Mouse (Mus musculus) forebrain, embryonic 16.5 days (tissue): ENCODE data around the gene Hba-a1. TPM values are rescaled to one million over a fixed set of nuclear protein-coding genes. Genes with fewer than 3 reads are reported as not detected.
"Not testable (repeated sequence)": the region's sequence is repeated elsewhere in the genome, so short reads cannot be mapped to it uniquely, and the experiment has no call there.

Experiments
- ATAC-seq: fragments of 200-750 bp; cut with Nextera tagmentation; 2 replicates; pipeline ENCODE4 v1.8.0; 2017; ENCODE audit warnings: mild to moderate bottlenecking, moderate library complexity
- H3K27ac ChIP-seq: fragments of 300-500 bp; sonication (generic); 2 replicates; pipeline ENCODE4 v1.5.1; 2014; ENCODE audit warnings: low read length, control low read depth
- H3K27me3 ChIP-seq: fragments of 300-500 bp; sonication (generic); replicated peaks from 2 replicates; pipeline ENCODE4 v1.6.1; 2014; ENCODE audit warnings: low read length; ENCODE audit not compliant: control insufficient read depth, insufficient read depth
- H3K36me3 ChIP-seq: fragments of 300-500 bp; sonication (generic); 2 replicates; pipeline ENCODE4 v1.6.1; 2014; ENCODE audit not compliant: control insufficient read depth, insufficient read depth
- H3K4me1 ChIP-seq: fragments of 300-500 bp; sonication (generic); replicated peaks from 2 replicates; pipeline ENCODE4 v1.6.1; 2014; ENCODE audit warnings: low read length; ENCODE audit not compliant: control insufficient read depth, insufficient read depth
- H3K4me2 ChIP-seq: fragments of 300-500 bp; sonication (generic); 2 replicates; pipeline ENCODE4 v1.6.1; 2014; ENCODE audit warnings: mild to moderate bottlenecking, low read length, control low read depth
- H3K4me3 ChIP-seq: fragments of 300-500 bp; sonication (generic); replicated peaks from 2 replicates; pipeline ENCODE4 v1.5.1; 2014; ENCODE audit warnings: mild to moderate bottlenecking, low read length, control low read depth
- H3K9ac ChIP-seq: fragments of 300-500 bp; sonication (generic); replicated peaks from 2 replicates; pipeline ENCODE4 v1.6.1; 2014; ENCODE audit warnings: low read depth, low read length, control low read depth
- H3K9me3 ChIP-seq: fragments of 300-500 bp; sonication (generic); 2 replicates; pipeline ENCODE4 v1.6.1; 2016; ENCODE audit warnings: low read length; ENCODE audit not compliant: control insufficient read depth
- WGBS: fragments of 180-500 bp; shearing (Covaris S2); extraction: QIAGEN DNeasy Blood & Tissue Kit; methylation state at CpG from one replicate; pipeline ENCODE4 v1.1.7; 2014; 5-methylcytosine and 5-hydroxymethylcytosine counted together
- polyA plus RNA-seq: library from polyadenylated mRNA; unstranded; fragments of >200 nt; fragmentation: Nextera tagmentation; extraction: Ambion mirVana; gene quantifications from 2 replicates; pipeline ENCODE4 v1.2.1, GENCODE M21; 2015

Gene Hba-a1
- 2,173 and 2,648 TPM in 2 replicates for polyA plus RNA-seq

DNA sequence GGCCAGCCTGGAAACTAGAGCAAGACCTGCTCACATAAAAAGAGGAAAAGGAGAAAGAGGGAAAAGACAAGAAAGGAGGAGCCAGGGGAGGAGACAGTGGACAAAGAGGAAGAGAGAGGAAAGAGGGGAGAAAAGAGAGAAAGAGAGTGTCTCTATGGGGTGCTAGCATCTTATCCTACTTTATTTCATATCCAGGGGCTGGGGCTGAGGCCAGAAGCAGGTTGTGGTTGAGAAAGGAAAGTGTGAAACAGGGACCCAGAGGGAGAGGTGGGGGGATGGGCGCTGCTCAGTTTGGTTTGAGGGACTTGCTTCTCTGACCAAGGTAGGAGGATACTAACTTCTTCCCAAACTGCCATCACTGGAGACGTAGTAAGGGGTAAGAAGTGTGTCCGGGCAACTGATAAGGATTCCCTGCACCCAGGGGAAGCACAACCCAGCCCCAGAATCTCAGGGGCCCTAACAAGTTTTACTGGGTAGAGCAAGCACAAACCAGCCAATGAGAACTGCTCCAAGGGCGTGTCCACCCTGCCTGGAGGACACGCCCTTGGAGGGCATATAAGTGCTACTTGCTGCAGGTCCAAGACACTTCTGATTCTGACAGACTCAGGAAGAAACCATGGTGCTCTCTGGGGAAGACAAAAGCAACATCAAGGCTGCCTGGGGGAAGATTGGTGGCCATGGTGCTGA lies at the start of gene Hba-a1:
TSS of gene Hba-a1 (plus strand) at position 421 of the 687 bp plus-strand sequence.
- not testable (repeated sequence) for H3K27me3 ChIP-seq, ATAC-seq, H3K9me3 ChIP-seq, H3K27ac ChIP-seq, H3K4me2 ChIP-seq, H3K36me3 ChIP-seq, H3K4me1 ChIP-seq, H3K9ac ChIP-seq, H3K4me3 ChIP-seq
- no CpG with 5 or more reads among the region's 5 CpGs for WGBS

DNA sequence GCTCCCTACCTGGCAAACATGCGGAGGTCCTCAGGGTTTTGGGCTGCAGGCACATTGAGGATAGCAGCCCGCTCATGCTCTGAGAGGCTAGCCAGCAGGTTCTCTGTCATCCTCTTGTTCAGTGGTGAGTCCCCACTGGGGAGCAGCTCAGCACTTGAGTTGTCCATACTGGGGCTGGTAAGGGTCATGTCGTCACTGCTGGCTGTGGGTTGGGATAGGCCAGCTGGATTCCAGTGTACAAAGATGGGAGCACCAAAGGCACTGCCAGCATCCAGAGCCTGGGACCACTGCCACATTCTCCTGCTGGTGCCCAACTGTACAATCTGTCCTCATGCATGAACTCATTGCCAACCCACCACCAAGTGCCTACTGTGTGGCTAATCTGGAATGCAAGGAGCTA lies 49.4 kb upstream of the Hba-a1 start:
- Histone ChIP-seq H3K4me3 (no peak overlapping the region), H3K36me3 (peaks cover 5% of the 10 kb centered on the region; the same call in 1 of the 2 replicates), H3K27me3 (no peaks in the 10 kb centered on the region), H3K4me1 (peaks cover 47% of the 10 kb centered on the region), H3K27ac (0 out of 2 replicates have a peak overlapping the region, but pooled peaks have one; percentile 12), H3K9me3 (no peaks in the 10 kb centered on the region), H3K9ac (no peak overlapping the region), H3K4me2 (no peak overlapping the region)
- WGBS: 87% methylated on average over 3 of the region's 3 CpGs
- no peak for ATAC-seq

DNA sequence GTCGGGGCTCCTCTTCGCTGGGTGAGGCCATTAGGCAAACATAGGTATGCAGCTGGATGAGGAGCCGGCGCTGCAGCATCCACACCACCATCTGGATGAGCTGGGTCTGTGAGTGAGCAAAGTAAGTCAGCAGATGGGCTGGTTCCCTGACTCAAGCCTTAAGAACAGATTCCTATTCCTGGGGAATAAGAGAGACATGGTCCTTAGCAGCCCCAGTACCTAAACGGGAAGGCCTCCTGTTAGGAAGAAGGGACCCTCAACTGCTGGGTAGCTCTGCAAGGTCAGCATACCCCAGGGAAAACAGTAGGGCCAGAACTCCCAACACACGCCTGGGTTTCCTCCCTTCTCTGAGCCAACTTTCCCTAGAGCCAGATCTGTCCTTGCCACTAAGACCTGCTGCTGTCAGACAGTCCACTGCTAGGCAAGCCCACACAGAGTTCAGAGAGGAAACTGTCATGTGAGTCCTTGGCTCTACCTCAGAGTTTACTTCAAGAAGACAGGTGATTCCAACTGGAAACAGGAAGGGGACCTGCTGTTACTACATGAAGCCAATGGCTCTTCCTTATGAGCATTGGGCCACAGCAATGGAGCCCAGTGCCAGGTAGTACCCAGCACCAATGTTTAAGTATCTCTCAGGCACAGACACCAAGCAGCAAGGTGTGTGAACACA lies 48.4 kb upstream of the Hba-a1 start:
- WGBS: 86% methylated on average over 6 of the region's 6 CpGs
- no peak for ATAC-seq
- no peaks in the 10 kb centered on the region for H3K27me3 ChIP-seq
- H3K4me1 ChIP-seq: peaks cover 47% of the 10 kb centered on the region
- peak overlapping the region; percentile 64 for H3K27ac ChIP-seq
- no peak overlapping the region for H3K4me3 ChIP-seq
- H3K4me2 ChIP-seq: no peak overlapping the region
- peaks cover 10% of the 10 kb centered on the region for H3K36me3 ChIP-seq
- no peak overlapping the region for H3K9ac ChIP-seq
- H3K9me3 ChIP-seq: no peaks in the 10 kb centered on the region

DNA sequence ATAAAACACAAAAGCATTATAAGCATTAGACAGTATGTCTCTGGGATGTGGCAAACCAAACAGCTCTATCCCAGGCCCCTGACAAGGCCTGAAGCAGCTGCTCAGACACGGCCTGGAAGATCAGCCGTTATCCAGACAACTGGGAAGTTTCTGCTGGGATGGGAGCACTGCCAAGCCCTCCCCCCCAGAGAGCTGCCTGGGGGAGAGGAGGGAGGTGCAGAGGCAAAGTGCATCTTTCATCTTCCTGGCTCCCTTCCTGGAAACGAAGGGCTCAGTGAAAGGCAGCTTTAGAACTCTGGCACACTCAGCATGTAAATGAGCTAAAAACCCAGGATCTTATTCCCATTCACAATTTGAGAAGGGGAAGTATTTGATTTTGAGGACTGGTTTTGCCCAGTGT lies 47.7 kb upstream of the Hba-a1 start:
- Histone ChIP-seq H3K4me1 (peaks cover 47% of the 10 kb centered on the region), H3K9me3 (no peaks in the 10 kb centered on the region), H3K4me2 (no peak overlapping the region), H3K27ac (peak overlapping the region; percentile 64), H3K27me3 (no peaks in the 10 kb centered on the region), H3K4me3 (no peak overlapping the region), H3K36me3 (peaks cover 10% of the 10 kb centered on the region), H3K9ac (no peak overlapping the region)
- peak; percentile 79 for ATAC-seq
- 9% methylated on average over 3 of the region's 3 CpGs for WGBS

DNA sequence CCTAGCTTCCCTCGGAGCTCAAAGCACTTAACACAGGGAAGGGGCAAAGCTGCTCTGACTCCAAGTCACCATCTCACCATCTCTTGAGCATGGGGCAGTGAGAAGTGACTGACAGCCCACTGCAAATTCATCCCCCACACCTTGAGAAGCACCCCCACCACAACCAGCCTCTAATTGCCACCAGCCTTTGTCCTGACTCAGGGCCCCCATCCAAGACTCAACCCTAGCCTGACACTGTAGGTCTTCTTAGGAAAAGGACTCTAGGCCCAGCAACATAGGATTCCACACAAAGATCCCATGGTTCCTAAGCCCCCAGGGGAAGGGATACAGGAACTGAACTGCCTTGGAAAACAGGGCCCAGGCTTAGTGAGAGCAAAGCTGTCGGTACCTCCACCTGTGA lies 47.2 kb upstream of the Hba-a1 start:
- H3K9me3 ChIP-seq: no peaks in the 10 kb centered on the region
- no peak overlapping the region for H3K4me2 ChIP-seq
- peak overlapping the region; percentile 64 for H3K27ac ChIP-seq
- H3K27me3 ChIP-seq: no peaks in the 10 kb centered on the region
- peaks cover 47% of the 10 kb centered on the region for H3K4me1 ChIP-seq
- WGBS: 23% methylated on average over 2 of the region's 2 CpGs
- H3K9ac ChIP-seq: 0 out of 2 replicates have a peak overlapping the region, but pooled peaks have one; percentile 3
- ATAC-seq: peak; percentile 41
- no peak overlapping the region for H3K4me3 ChIP-seq
- H3K36me3 ChIP-seq: peaks cover 10% of the 10 kb centered on the region

DNA sequence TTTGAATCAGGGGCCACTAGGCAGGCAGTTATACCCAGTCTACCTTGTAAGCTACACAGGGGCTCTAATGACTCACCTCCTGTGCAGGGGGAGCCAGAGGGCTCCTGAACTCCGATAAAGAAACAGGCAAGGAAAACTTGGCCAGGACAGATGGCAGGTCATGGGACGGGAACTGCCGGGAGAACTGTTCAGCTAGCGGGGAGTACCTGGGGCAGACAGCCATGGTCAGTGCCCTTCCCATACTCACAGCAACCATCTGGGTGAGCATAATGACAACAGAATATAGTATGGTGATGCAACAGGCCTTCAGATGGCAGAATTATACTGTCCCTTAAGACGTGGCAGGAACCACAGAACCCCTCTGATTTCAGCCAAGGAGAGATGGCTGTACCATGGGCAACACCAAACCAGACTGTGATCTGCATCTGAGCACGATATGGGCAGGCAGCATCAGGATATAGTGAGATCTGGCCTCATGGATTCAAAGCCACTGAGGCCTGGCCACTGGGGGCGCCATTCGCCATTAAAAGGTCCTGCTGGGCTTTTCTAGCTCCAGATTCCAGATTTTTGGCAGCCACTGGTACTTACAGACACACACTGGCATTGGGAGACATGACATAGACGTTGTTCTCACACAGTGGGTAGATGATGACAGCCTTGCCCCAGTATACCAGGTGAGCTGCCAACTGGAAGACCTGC lies 46.5 kb upstream of the Hba-a1 start:
- Histone ChIP-seq H3K27me3 (no peaks in the 10 kb centered on the region), H3K9ac (0 out of 2 replicates have a peak overlapping the region, but pooled peaks have one; percentile 3), H3K4me3 (no peak overlapping the region), H3K4me2 (no peak overlapping the region), H3K9me3 (no peaks in the 10 kb centered on the region), H3K4me1 (peaks cover 47% of the 10 kb centered on the region), H3K27ac (peak overlapping the region; percentile 64), H3K36me3 (peaks cover 5% of the 10 kb centered on the region)
- WGBS: 45% methylated on average over 9 of the region's 9 CpGs
- no peak for ATAC-seq

DNA sequence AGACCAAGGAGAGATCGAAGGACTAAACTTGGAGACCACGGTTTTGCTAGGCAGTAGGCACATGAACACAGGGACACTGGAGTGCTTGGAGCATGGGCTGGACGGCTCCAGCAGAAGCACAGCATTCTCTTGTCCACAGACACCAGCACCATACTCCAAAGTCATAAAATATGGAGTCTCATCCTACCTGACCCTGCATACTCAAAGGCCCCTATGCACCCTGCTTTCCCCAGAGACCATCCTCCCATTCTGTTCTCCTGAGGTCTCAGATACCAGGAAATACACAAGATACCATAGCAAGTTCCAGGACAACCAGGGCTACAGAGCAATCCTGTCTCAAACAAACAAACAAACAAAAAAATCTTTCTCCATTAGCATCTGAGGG lies 45.9 kb upstream of the Hba-a1 start:
- no peak for ATAC-seq
- no peak overlapping the region for H3K9ac ChIP-seq
- H3K27ac ChIP-seq: peak overlapping the region; percentile 64
- peaks cover 47% of the 10 kb centered on the region for H3K4me1 ChIP-seq
- H3K36me3 ChIP-seq: peaks cover 5% of the 10 kb centered on the region
- H3K4me2 ChIP-seq: no peak overlapping the region
- H3K9me3 ChIP-seq: no peaks in the 10 kb centered on the region
- WGBS: 87% methylated on average over 3 of the region's 3 CpGs
- H3K27me3 ChIP-seq: no peaks in the 10 kb centered on the region
- no peak overlapping the region for H3K4me3 ChIP-seq

DNA sequence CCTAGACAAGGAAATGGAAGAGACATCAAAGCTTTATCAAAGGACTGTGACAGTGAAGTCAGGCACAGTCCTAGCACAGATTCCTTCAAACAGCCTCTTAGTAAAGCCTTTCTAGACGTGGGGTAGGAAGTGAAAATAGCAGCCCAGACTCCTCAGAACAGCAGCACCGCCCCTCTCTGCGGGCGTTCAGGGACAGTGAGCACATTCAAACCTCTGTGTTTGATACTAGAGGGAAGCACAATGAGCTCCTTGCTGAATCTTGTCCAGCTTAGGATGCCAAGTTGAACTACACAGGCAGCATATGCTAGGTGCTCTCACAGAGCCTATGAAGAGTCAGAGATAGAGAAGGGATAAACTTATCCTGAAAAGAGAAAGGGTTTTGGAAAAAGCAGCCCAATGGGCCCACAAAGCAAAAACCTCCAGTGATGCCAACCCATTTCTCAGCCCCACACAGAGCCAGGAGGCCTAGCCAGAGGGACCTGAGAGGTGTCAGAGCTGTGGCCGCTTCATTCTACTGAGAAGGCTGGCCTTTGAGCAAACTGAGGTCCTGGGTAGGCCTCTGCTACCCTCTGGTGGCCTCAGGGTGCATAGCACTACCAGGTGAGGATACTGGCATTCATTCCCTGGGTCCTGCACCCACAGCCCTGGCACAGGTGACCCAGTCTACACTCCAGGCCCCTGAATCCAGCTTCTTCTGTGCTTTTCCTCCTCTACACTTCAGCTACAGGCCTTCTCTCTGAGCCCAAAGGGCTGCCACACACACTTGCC lies 45.0 kb upstream of the Hba-a1 start:
- Histone ChIP-seq H3K9ac (no peak overlapping the region), H3K27ac (no peak overlapping the region), H3K4me2 (no peak overlapping the region), H3K9me3 (no peaks in the 10 kb centered on the region), H3K36me3 (peaks cover 5% of the 10 kb centered on the region), H3K4me3 (no peak overlapping the region), H3K27me3 (no peaks in the 10 kb centered on the region), H3K4me1 (peaks cover 47% of the 10 kb centered on the region)
- peak; percentile 32 for ATAC-seq
- 62% methylated on average over 5 of the region's 5 CpGs for WGBS

DNA sequence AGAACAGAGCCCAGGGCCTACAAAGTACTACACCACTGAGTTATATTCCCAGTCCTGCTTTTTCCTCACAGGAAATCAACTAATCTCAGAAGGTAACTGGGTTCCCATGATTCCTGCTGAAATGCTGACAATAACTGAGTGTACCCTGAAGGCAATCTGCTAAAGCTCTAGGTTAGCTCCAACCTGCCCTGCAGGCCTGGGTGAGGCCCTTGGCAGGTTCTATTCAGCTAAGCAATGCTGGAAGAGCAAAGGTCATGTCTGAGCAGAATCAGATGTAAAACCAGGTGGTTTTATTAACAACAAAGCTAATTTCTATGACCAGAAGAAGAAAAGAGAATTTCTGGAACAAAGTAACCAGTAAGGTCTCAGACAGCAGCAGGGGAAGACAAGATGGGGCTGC lies 41.9 kb upstream of the Hba-a1 start:
- peaks cover 8% of the 10 kb centered on the region for H3K36me3 ChIP-seq

More for the DNA sequence above, 41.9 kb upstream of the Hba-a1 start:
- no peaks in the 10 kb centered on the region for H3K27me3 ChIP-seq
- H3K4me3 ChIP-seq: no peak overlapping the region
- no peak for ATAC-seq
- H3K9ac ChIP-seq: no peak overlapping the region
- H3K4me2 ChIP-seq: no peak overlapping the region
- H3K4me1 ChIP-seq: peaks cover 19% of the 10 kb centered on the region
- H3K9me3 ChIP-seq: no peaks in the 10 kb centered on the region
- H3K27ac ChIP-seq: no peak overlapping the region
